Mouse (Mus musculus) mouse embryonic stem cell (cell line): ENCODE results near the gene S100a10.

Experiments used
- in situ Hi-C, 2 experiments: fragments of 300-500 bp; cut with MboI; formaldehyde crosslinking; loops; 1 replicate in 1 of 2; 3 replicates in 1 of 2; pipeline ENCODE4 v1.14.3; 2019 to 2020; ENCODE audit warnings: low sequenced_read_pairs in 2 of 2, low pct_unique_long_range_greater_than_20kb in 1 of 2, mixed read lengths in 1 of 2; ENCODE audit not compliant: unreplicated experiment in 1 of 2

Gene S100a10

DNA sequence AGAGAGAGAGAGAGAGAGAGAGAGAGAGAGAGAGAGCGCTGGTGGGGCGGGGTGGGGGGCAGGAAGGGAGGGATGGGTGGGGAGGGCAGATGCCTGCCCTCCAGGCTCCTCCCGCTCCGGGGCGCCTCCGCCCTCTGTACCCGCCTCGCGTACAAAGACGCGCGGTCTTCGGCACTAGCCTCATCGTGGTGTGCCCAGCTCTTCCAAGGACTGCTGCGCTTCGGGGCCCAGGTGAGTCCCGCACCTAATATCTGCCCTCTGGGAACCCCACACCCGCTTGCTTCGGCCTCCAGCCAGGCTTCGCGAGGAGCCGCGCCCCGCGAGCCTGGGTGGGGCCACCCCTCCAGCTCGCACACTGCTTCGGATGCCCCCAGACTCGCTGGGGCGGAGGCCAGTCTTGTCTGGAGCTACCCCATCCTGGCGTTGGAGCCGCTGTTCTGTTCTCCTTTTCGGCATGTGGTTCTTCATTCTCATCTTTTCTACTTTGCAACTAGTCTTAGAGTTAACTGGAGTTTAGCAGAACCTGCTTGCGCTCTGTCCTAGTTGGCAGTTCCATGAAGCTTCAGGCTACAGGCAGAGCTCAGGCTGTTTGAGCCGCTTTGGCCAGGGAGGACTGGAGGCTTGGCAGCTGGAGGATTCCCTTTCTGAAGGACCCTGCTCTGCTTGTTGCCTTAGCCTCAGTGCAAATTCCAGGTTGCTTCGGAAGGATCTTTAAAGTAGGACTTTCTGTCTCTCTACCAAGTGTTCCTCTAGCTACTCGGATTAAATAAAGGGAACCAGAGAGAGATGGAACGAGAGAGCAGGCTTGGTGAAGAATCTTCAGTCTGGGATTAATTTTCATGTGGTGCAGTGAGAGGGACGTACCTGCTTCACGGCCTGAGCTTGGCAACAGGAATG, at the start of gene S100a10:
S100a10 (plus strand) TSS at position 100 of the 897 bp plus-strand sequence.
- in situ Hi-C loops, result no loop called here

DNA sequence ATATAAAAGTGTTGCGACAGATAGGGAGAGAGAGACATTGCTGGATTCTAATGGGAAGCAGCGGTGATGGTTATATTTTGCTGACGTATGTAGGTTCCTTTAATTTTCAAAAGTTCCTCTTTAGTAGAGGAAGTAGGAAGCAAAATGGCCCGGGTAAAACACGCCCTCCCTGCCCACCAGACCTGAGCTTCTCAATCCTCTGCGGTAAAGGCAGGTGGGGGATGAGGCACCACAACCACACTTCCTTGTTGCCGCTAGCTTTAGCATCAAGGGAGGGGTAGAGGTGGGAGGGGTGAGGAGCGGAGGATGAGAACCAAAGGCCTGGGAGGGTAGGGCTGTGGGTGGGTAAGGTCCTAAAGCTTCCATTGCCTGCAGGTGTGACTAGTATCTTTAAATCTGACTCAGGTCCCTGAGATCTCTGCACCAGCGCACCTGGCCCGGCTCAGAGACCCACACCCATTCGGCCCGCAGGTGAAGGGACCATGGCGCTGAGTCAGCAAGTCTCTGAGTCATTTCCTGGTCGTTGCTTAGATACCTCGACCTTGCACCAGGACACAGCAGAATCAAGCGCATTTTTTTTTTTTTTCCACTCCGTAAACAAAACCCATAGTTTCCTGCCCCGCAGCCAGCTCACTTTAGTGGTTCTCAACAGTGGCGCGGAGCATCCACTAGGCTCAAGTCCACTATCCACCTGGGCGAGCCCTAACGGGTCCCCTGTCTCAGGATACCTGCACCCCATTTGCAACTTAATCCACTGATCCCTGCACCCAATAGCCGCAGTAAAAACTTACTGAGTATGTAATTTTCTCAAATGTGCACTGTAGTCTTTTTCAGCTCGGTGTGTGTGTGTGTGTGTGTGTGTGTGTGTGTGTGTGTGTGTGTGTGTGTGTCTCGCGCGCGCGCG, 48.7 kb upstream of the S100a10 start:
- in situ Hi-C loops, result no loop called here

DNA sequence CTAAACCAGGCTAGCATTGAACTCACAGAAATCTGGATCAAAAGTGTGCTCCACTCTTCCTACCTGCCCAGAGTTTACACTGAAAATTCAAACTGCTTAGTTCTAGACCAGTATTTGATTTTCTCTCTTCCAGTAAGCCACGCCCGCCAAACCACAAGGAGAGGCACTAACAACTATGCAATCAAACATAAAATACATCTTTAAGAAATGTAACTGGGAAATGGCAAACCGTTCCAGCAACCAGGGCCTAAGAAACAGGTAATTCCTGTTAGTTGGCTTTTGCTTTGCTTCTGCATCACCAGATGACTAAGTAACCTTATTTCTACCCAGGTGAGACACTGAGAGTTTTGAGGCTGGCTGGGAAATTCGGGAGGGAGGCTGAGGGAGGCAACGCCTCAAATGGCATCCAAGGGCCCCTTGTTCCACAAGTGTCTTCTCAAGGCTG, 48.0 kb upstream of the S100a10 start:
- in situ Hi-C loops, result no loop called here

DNA sequence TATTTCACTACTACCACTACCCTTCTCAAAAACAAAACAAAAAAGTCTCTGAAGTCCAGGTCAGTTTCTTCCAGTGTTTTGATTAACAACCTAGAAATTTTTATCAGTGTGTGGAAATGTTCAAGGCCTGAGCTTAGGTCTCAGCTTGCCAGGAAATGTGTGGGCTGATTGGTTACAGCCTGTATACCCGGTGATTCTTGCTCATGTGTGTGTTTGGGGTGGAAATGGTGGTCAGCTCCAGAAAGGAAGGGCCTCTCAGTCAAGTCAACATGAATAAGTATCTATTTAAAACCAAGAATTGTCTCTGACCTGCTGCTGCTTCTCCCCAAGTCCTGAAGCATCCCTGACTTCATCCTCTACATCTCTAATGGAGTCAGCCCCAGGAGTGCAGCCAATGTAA, 45.6 kb upstream of the S100a10 start:
- in situ Hi-C loops, result no loop called here

DNA sequence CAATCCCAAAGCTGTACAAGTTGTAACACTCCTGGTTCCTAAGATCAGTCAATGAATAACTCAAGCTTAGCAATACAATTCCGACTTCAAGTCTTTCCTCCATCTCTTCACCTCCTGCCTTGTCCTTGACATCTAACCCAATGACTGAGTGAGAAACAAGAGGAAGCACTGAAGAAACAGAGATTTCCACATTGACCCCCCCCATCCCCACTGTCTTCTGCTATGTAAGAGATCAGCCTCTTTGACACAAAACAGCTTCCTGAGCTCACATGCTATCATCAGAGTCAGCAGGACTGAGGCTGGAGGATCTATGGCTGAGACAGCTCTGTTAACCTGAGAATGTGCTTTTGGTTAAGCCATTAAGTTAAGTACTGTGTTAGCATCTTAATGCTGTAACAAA, 43.8 kb upstream of the S100a10 start:
- in situ Hi-C loops, result no loop called here

DNA sequence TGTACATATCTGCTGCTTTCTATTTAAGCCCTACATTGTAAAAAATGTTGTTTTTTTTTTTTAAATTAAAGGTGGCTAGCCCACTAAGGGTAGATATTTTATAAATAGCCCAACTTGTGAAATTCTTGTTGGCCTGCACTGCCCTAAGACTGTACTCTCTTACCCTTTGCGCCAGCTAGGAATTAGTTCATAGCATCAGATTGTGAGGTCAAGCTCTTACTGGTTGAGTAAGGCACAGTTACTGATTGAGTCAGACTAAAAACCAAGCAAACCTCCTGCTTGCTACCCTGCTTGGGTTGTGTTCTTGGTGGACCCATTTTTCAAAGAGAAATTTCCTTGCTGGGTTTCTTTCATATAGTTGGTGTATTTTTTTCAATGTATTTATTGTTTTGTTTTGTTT, 43.1 kb upstream of the S100a10 start:
- in situ Hi-C loops, result no loop called here

DNA sequence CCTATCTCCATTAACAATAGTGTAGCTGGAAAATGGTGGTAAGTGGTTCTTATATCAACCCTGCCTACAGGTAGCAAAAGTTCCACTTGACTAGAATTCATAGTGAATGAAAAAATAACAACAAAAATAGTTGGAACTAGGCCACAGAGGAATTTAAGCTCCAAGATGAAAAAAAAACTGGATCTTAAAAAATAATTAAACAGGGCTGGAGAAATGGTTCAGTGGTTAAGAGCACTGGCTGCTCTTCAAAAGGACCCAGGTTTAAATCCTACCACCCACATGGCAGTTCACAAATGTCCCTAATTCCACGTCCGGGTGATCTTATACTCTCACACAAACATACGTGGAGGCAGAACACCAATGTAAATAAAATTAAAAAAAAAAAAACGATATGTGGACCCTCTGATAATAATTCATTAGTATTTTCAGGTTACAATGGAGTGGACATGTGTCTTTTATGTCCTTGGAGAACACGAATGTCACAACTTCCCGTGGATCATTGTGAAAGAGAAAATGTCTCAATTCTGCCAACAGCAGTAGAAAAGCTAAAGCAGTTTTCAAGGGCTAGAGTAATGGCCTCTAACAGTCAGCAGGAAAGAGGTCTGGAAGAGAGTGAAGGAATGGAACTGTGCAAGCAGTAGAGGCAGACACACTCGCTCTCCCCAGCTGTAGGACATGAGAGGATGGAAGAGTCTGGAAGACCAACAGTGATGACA, 42.3 kb upstream of the S100a10 start:
- in situ Hi-C loops, result no loop called here

DNA sequence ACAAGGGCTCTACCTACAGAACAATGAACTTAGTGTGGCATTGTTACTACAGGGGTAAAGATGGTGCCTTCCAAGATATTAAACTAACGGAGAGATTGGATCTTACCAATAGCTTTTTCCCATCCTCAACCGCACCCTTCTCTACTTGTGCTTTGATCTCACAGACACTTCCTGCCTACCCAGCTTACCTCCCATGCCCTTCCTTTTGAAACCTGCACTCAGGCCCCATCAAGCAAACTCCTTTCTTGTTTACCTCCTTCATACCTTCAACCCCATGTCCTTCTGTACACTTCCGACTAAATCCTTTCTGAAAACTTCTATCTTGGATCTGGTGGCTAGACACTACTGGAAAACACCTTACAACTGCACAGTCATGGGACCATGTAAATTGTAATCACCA, 40.3 kb upstream of the S100a10 start:
- in situ Hi-C loops, result no loop called here

DNA sequence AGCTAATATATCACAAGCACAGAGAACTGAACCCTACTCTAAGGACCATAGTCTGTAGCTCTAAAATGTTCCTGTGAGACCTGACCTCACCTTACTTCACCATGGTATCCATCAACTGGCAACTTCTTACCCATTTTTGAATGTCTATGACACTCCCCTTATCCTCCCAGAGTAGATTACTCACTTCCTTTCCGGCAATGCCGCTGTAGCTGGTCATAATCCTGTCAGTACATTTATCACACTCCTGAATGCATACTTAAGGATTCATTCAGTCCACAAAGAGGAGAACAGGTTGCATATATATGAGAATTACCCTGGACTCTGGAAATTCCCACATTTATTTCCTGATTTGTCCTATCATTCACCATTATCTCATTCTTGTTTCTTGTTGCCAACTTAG, 37.5 kb upstream of the S100a10 start:
- in situ Hi-C loops, result no loop called here

DNA sequence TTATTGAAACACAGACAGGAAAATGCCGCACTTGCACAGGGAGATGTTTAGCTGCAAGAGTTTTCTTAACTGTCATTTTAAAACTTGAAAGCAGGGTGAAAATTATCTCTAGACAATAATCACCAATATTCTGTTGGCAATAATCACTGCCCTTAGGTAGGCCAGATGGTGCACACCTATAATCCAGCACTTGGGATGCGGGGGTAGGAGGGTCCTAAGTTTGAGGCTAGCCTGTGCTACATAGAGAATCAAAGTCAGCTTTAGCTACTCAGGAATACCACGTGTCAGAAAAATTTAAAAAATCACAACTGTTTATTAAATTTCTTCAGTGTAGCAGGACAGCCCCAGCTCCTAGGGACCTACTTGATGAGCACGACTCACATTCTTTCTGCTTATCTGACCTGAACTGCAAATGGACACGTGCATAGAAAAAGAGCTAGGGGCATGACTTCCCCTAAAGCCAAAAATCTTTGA, 35.0 kb upstream of the S100a10 start:
- in situ Hi-C loops, result no loop called here

DNA sequence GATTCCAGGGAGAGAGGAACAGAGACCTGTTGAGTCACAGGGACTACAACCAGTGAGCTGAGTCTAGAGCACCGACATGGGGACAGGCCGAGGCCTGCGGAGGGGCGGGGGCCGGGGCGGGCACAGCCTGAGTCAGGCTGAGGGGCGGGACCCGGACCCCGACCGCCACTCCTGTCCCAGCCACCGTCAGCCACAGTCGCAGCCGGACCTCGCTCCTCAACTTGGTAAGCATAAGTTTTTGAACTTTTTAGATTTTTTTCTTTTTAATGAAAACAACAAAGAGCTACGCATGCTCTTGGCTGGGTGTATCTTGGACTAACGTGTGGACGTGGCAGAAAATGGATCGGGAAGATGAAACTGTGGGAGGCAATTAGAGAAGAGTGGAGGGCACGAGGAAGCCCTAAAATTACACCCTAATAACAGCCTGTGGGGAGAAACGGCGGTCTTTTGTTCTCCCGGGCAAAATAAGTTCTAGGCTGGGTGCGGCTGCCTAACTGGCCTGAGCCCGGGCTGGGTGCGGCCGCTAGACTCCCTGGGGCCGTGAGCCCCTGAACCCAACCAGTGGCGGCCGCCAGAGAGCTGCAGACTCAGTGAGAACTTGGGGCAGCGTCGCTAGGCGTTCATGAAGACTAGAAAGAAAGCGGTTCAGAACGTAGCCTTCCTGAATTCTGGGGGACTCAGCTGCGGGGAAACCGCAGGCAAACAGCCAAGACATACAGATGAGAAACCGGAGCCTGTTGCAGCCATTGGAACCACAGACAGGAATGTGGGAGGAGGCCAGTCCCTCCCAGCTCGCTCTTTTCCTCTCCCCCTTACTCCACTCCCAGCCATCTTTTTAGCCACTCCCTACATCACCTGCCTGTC, 34.3 kb upstream of the S100a10 start, which contains the start of gene S100a11:
S100a11 (plus strand) TSS at position 159 of the 864 bp plus-strand sequence.
- in situ Hi-C loops, result no loop called here

DNA sequence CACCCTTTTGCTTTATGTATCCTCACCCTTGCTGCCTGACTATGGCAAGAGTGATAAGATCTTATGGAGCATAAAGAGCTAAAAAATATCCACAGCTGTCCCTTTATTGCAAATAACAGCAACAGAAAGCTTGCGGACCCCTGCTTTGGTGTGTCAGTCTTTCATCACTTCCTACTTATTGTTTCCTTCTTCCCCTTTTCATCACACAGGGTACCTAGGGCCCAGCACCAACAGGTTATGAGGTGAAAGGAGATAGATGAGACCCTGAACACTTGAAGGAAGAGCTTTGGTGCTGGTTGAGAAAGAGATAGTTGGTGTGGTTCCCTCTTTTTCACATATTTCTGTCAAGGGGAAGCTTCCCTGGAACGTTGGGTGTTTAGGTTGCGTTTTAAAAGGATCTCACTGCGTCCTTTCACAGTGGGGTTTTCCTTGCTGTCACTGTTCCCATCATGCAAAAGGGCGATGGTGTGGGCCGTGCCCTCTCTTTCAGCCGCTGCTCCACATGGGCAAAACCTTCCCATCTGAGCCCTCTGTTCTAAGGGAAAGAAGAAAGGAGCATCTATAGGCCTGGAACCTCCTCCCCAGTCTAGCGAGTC, 33.3 kb upstream of the S100a10 start:
- in situ Hi-C loops, result no loop called here

DNA sequence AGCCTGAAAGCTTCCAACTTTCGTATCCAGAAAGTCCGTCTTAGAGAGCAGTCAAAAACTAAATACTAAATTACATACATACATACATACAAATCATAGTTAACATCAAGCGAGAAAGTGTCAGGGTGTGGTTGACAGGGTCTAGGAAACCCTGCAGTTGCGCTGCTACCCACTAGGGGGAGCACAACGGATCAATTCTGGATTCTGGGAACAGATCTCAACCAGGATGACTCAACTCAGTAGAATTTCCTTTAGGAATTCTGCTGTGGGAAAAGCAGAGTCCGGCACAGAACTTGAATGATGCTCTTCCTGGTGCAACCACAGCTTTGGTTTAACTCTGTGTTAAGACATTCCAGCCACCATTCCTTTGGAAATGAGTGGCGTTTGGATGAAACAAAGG, 32.3 kb upstream of the S100a10 start:
- in situ Hi-C loops, result no loop called here

DNA sequence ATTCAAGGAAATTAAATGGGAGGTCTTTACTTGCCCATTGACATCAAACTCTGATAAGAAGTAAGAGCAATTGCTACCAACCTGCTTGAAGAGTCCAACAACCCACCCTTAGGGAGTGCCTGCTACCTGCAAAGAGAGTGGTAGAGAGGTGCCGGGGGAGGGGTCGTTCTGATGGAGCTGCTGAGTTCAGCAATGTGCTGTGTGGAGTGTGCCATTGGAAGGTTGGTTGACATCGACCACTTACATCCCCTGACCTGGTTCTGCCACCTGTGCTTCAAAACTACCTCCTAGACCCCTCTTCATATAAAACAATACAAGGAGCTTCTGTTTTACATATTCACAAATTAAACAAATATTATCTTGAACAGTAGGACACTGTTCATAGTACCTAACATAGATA, 27.6 kb upstream of the S100a10 start:
- in situ Hi-C loops, result no loop called here

DNA sequence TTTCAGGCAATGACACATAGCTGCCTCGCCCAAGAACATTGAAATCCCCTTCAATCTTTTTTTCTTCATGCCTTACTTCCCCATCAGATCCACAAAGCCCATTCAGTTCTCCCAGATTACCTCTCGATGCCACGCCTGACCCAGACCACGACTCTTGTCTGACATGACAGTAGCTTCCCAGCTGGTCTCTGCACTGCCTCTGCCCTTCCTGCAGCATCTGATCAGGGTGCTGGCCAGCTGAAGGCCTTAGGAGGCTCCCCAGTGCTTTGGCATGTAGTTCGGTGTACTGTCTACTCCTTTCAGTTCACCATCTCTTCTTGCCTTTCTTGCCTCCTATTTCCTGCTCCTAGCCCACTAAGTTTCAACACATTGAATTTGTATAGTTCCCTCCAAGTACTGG, 26.1 kb upstream of the S100a10 start:
- in situ Hi-C loops, result no loop called here

DNA sequence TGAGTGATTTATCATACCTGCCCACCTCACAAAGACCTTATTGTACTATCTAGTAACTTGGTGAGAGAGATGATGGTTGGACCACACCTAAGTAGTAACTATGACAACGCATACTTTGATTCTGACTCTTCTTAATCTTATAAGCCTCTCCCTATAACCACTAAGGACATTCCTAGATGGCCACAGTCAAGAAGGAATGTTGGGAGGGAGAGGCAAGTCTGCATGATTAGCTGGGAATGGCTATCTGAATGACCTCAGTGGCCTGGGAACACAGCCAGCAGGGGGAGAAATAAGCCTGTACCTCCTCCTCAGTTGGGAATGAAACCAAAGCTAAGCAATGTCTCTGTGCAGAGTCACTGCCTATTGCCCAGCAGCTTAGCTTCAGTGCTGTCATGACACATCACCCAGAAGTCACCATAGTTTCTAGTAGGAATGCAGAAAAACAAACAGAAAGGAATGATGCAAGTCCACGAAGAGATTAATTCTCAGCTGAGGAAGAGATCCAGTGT, 17.8 kb upstream of the S100a10 start:
- in situ Hi-C loops, result no loop called here

DNA sequence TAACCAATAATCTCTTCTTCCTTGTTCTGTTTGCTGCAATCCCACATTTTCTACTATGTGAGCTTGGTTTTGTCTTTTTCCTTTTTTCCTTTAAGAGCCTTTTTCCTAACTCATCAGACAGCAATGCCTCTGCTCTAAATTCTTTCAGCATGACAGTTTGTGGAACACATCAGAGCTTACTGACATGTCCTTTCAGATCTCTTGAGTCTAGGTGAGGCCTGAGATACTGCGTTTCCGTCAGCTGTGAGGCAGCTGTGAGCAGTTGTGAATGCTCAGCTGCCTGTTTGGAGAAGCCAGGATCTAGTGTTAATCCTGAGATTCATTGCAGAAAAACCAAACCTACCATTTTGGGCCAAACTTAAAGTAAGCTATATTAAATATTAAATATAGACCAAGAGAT, 16.4 kb upstream of the S100a10 start:
- in situ Hi-C loops, result no loop called here
